Mouse (Mus musculus): Measurements from ENCODE around the gene Gpr84.
A peak's percentile ranks its signal among the peaks of the same experiment; 100 is the strongest.

Gpr84 gene

GRCm38 (mm10) chr15:103335488-103336235 is 25.2 kb upstream of the Gpr84 start:
- DNase-seq, result no peak

- DNase-seq, result no peak
Observed at GRCm38 (mm10) chr15:103335040-103335439, 24.6 kb upstream of the Gpr84 start.

GRCm38 (mm10) chr15:103334194-103334593 is 23.8 kb upstream of the Gpr84 start:
- peak; percentile 56 for DNase-seq

- no peak for DNase-seq
Observed at GRCm38 (mm10) chr15:103333738-103334137, 23.3 kb upstream of the Gpr84 start.

- DNase-seq, result no peak
Observed at GRCm38 (mm10) chr15:103333081-103333615, 22.7 kb upstream of the Gpr84 start.

GRCm38 (mm10) chr15:103323455-103324247 is 13.2 kb upstream of the Gpr84 start:
- peak; percentile 93 for DNase-seq

GRCm38 (mm10) chr15:103323070-103323454 is 12.7 kb upstream of the Gpr84 start:
- DNase-seq, result no peak

GRCm38 (mm10) chr15:103322396-103322795 is 12.0 kb upstream of the Gpr84 start:
- DNase-seq, result no peak

GRCm38 (mm10) chr15:103321076-103321475 is 10.7 kb upstream of the Gpr84 start:
- no peak for DNase-seq

- no peak for DNase-seq
Observed at GRCm38 (mm10) chr15:103318201-103318816, 7.9 kb upstream of the Gpr84 start.

GRCm38 (mm10) chr15:103317731-103318130 is 7.3 kb upstream of the Gpr84 start:
- no peak for DNase-seq

- no peak for DNase-seq
Observed at GRCm38 (mm10) chr15:103317120-103317519, 6.7 kb upstream of the Gpr84 start.

GRCm38 (mm10) chr15:103315979-103316776 is 5.8 kb upstream of the Gpr84 start:
- no peak for DNase-seq

GRCm38 (mm10) chr15:103315011-103315502 is 4.6 kb upstream of the Gpr84 start:
- peak; percentile 74 for DNase-seq

- DNase-seq, result no peak
Observed at GRCm38 (mm10) chr15:103314181-103314580, 3.8 kb upstream of the Gpr84 start.

GRCm38 (mm10) chr15:103313495-103314095 is 3.2 kb upstream of the Gpr84 start:
- DNase-seq, result peak; percentile 59

GRCm38 (mm10) chr15:103308876-103309580 is 1.4 kb downstream of the Gpr84 start:
- no peak for DNase-seq

- no peak for DNase-seq
Observed at GRCm38 (mm10) chr15:103308056-103308875, 2.1 kb downstream of the Gpr84 start.

GRCm38 (mm10) chr15:103307125-103307524 is 3.3 kb downstream of the Gpr84 start:
- DNase-seq, result peak; percentile 90

Measured in liver (tissue).